Mouse (Mus musculus) liver, postnatal 0 days (tissue): ENCODE results near the gene Dlg2.

Experiments used
- CTCF ChIP-seq: sonication (generic); IDR thresholded peaks from 2 replicates; pipeline ENCODE4 v1.5.1; 2016; ENCODE audit warnings: antibody characterized with exemption, low read depth
- EP300 ChIP-seq: IDR thresholded peaks from 2 replicates; pipeline ENCODE4 v1.6.1; 2016; ENCODE audit warnings: antibody characterized with exemption, low read depth, mild to moderate bottlenecking

DNA sequence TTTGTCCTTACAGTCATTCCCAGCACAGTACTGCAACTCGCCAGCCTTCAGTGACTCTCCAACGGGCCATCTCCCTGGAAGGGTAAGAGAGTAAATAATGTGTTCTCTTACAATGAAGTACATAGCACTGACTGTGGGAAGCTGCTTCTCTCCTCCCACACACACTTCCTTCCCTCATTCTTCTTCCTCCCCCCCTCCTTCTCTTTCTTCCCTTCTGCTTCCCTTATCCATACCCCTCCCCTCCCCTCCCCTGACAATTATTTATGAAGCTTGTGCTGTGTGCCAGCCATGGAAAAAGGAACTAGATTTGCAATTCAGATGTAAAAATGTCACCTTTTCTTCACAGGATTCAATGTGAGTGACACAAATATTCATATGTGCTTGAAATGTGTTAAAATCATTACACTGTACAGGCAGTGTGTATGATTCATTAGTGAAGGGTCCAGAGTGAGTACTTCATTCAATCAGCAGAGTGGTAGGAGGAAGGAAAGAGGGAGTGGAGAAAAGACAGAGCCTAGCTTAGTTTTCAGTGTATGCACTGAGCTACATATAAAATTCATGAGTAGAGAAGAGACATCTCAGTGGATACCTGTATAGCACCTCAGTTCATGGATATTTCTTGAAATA is 1564.4 kb downstream of the Dlg2 start:
- no peak for TF ChIP-seq CTCF
- TF ChIP-seq EP300 = no peak
